Mouse (Mus musculus) E14TG2a.4 (cell line): ENCODE results near the gene Ercc5.

ENCODE experiments used
- CTCF ChIP-seq: conservative IDR thresholded peaks from 2 replicates; pipeline ENCODE4 v1.5.1; 2014; ENCODE audit warnings: low read length
- NANOG ChIP-seq: IDR thresholded peaks from 2 replicates; pipeline ENCODE4 v1.6.1; 2014; ENCODE audit warnings: borderline replicate concordance, low read length, mixed read lengths

DNA sequence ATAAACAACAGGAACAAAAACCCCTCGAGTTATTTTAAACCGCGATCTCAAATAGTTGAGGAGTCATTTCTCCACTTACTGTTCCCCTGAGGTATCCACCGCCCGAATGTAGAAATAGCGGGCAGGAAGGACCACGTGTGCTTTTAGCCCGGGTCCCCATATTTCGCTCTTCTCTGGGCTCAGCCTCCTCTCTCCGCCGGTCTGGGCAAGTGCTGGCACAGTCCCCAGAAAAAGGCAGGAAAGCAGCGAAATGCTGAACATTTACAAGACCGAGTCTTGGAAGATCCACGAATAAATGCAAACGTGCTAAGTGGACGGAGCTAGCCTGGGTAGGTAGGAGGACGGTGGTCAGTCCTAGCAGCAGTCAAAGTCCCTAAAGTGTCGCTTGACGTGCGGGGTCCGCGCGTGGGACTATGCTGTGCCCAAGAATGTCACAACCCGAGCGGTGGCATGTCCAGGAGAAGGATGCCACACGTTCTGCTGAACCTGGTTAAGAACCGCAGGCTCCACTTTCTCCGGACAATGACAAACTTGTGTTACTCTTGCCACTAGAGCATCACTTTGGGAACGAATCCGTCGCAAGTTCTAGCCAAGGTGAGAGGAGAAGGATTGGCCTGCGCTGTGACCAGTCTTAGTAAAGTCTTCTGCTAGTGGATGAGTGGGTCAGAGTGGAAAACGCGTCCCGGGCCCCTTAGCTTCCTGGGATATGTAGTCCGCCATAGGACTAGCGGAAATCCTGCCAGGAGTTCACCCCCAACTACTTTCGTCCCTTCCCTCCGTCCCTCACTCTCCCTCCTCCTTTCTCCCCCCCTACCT lies 29.1 kb upstream of the Ercc5 start, which contains the start of the genes Kdelc1 and Bivm:
- TF ChIP-seq CTCF (no peak), NANOG (no peak)
